In genomic region chr9:77820836-77821235, GRCm38 (mm10) we compare ENCODE assay signal across 23 mouse cellular contexts.
DNase-seq lines count a peak whose midpoint lies in the region; ATAC-seq lines count a peak whose summit lies in the region.
"Had no signal": no experiment of that assay in that cellular context is flagged by ENCODE, and none has a peak within 500 bp of the region (broad histone marks: within the 10 kb centered on the region; RNA-seq: fewer than 3 reads in every experiment).

No protein-coding gene starts in this region.

- peaks cover 13% of the 10 kb centered on the region; the same call in 1 of the 2 replicates for H3K4me1 ChIP-seq in heart, embryonic 10.5 days

- ATAC-seq in megakaryocyte progenitor cell, adult 5-6 weeks (replicated peaks; ENCODE audit: poor library complexity), result 0 out of 2 replicates have a peak, but pooled peaks have one; percentile 33
- ATAC-seq: forebrain, postnatal 0 days had no signal

- no peaks in the 10 kb centered on the region for H3K9me3 ChIP-seq in heart, embryonic 10.5 days

- H3K36me3 ChIP-seq in heart, embryonic 10.5 days, result no peaks in the 10 kb centered on the region
- H3K36me3 ChIP-seq: forebrain, embryonic 10.5 days; neural tube, embryonic 13.5 days had no signal

- DNase-seq in heart, adult 8-10 months (ENCODE audit: low spot score), result peak; percentile 58
- DNase-seq in heart, embryonic 10.5 days (ENCODE audit: low spot score), result no peak
- DNase-seq in ZHBTc4 (ENCODE audit: low read depth, low spot score), result peak; percentile 27
- peak; percentile 32 for DNase-seq in lung, postnatal 14 days
- DNase-seq in c-Kit-positive CD71-positive TER-119-positive erythroid progenitor cells, embryonic 14.5 days (ENCODE audit: low spot score), result no peak
- no peak for DNase-seq in testis, postnatal 10 days (ENCODE audit: low spot score)
- DNase-seq in left cerebral cortex, postnatal 4 days, result no peak
- DNase-seq: adrenal gland, postnatal 25 days; B cell, adult 2 months; cerebellum, adult 11-12 months; cerebellum, postnatal 10 days; forebrain, postnatal 0 days; heart, postnatal 36 days; kidney, adult 8-10 months; kidney, postnatal 14 days; midbrain, embryonic 14.5 days; retina, postnatal 1 day; thymus, postnatal 36 days had no signal

- no peaks in the 10 kb centered on the region for H3K27me3 ChIP-seq in heart, embryonic 10.5 days (ENCODE audit: insufficient read depth, poor library complexity, severe bottlenecking)
- H3K27me3 ChIP-seq: CH12.LX; neural tube, embryonic 13.5 days had no signal

- H3K27ac ChIP-seq in heart, embryonic 10.5 days, result no peak overlapping the region
- H3K27ac ChIP-seq: forebrain, embryonic 10.5 days; hindbrain, embryonic 14.5 days; neural tube, embryonic 13.5 days had no signal

- WGBS in heart, embryonic 10.5 days, result 65% methylated on average over 4 of the region's 4 CpGs

- no peak overlapping the region for H3K4me3 ChIP-seq in heart, embryonic 10.5 days
- H3K4me3 ChIP-seq: forebrain, embryonic 10.5 days; neural tube, embryonic 13.5 days had no signal

- intact Hi-C loops in left cerebral cortex, postnatal 4 days (cut with DNase I), result no loop called here

Comparison
In these comparisons a context has a peak if more than half of its experiments do, and no peak if none do; other contexts are left out.
1. DNase-seq: peak in heart, adult 8-10 months (single experiment), ZHBTc4 (single experiment) and lung, postnatal 14 days (single experiment); none in heart, embryonic 10.5 days (single experiment), c-Kit-positive CD71-positive TER-119-positive erythroid progenitor cells, embryonic 14.5 days (single experiment), testis, postnatal 10 days (single experiment) and left cerebral cortex, postnatal 4 days (single experiment).